Mouse (Mus musculus) MEL (cell line): ENCODE measurements around the gene 1600012H06Rik. TPM values are rescaled to one million over a fixed set of nuclear protein-coding genes. Genes with fewer than 3 reads are reported as not detected.

Source experiments
- DNase-seq: peaks from one replicate; pipeline ENCODE4 v3.0.0; 2011; ENCODE audit warnings: low read depth, low spot score
- H3K27ac ChIP-seq: 2 replicates; pipeline ENCODE4 v1.5.1; 2012; ENCODE audit warnings: low read depth, mild to moderate bottlenecking, control low read depth, low read length, moderate library complexity; ENCODE audit not compliant: control insufficient read depth
- H3K27me3 ChIP-seq, 2 experiments: fragments of 150-350 bp in 1 of 2; sonication (generic) in 1 of 2; 2 replicates each; pipeline ENCODE4 v1.6.1; 2012; ENCODE audit warnings: low read length in 2 of 2, mild to moderate bottlenecking in 2 of 2, improper control_type of control experiment in 1 of 2, moderate library complexity in 1 of 2; ENCODE audit not compliant: insufficient read depth in 2 of 2, control insufficient read depth in 1 of 2
- H3K36me3 ChIP-seq, 2 experiments: 2 replicates each; pipeline ENCODE4 v1.6.1; 2012 to 2014; ENCODE audit warnings: low read length in 2 of 2, improper control_type of control experiment in 1 of 2, inconsistent platforms in 1 of 2, mild to moderate bottlenecking in 1 of 2; ENCODE audit not compliant: insufficient read depth in 2 of 2, control insufficient read depth in 1 of 2
- H3K4me1 ChIP-seq, 2 experiments: fragments of 150-350 bp in 1 of 2; sonication (generic) in 1 of 2; 2 replicates each; pipeline ENCODE4 v1.6.1; 2012; ENCODE audit warnings: low read length in 2 of 2, improper control_type of control experiment in 1 of 2, mild to moderate bottlenecking in 1 of 2; ENCODE audit not compliant: insufficient read depth in 2 of 2, control insufficient read depth in 1 of 2
- H3K4me3 ChIP-seq, 2 experiments: fragments of 150-350 bp in 1 of 2; sonication (generic) in 1 of 2; 2 replicates each; pipeline ENCODE4 v1.5.1; 2012; ENCODE audit warnings: low read depth in 2 of 2, low read length in 2 of 2, mild to moderate bottlenecking in 2 of 2, moderate library complexity in 2 of 2, control low read depth in 1 of 2, improper control_type of control experiment in 1 of 2; ENCODE audit not compliant: control insufficient read depth in 1 of 2, insufficient read depth in 1 of 2
- H3K79me2 ChIP-seq: 2 replicates; pipeline ENCODE4 v1.6.1; 2012; ENCODE audit warnings: mild to moderate bottlenecking, low read length, moderate library complexity; ENCODE audit not compliant: control insufficient read depth, poor library complexity, insufficient read depth
- H3K9ac ChIP-seq: 2 replicates; pipeline ENCODE4 v1.6.1; 2012; ENCODE audit warnings: low read depth, mild to moderate bottlenecking, control low read depth, low read length, moderate library complexity; ENCODE audit not compliant: control insufficient read depth, poor library complexity, severe bottlenecking
- H3K9me3 ChIP-seq: fragments of 150-350 bp; sonication (generic); replicated peaks from 2 replicates; pipeline ENCODE4 v1.6.1; 2012; ENCODE audit warnings: mild to moderate bottlenecking, low read length, improper control_type of control experiment, moderate library complexity; ENCODE audit not compliant: insufficient read depth
- BHLHE40 ChIP-seq: IDR thresholded peaks from 2 replicates; pipeline ENCODE4 v1.6.1; 2012; ENCODE audit warnings: low read depth, mild to moderate bottlenecking, inconsistent platforms, low read length, improper control_type of control experiment, borderline replicate concordance
- CHD1 ChIP-seq: IDR thresholded peaks from 2 replicates; pipeline ENCODE4 v1.6.1; 2012; ENCODE audit warnings: low read depth, mild to moderate bottlenecking, inconsistent platforms, low read length, improper control_type of control experiment
- CHD2 ChIP-seq: IDR thresholded peaks from 2 replicates; pipeline ENCODE4 v1.6.1; 2011; ENCODE audit warnings: low read length, improper control_type of control experiment
- CTCF ChIP-seq, 3 experiments: IDR thresholded peaks in 2 of 3; conservative IDR thresholded peaks in 1 of 3; 2 replicates each; pipeline ENCODE4 v1.5.1; 2011 to 2012; ENCODE audit warnings: low read length in 3 of 3, low read depth in 2 of 3, mild to moderate bottlenecking in 2 of 3, improper control_type of control experiment in 1 of 3, inconsistent platforms in 1 of 3, mixed read lengths in 1 of 3, moderate library complexity in 1 of 3; ENCODE audit not compliant: control insufficient read depth in 1 of 3, insufficient read depth in 1 of 3, poor library complexity in 1 of 3, severe bottlenecking in 1 of 3
- E2F4 ChIP-seq: IDR thresholded peaks from 2 replicates; pipeline ENCODE4 v1.6.1; 2011; ENCODE audit warnings: low read depth, low read length, improper control_type of control experiment, borderline replicate concordance
- EP300 ChIP-seq, 2 experiments: IDR thresholded peaks; 2 replicates each; pipeline ENCODE4 v1.6.1; 2011; ENCODE audit warnings: improper control_type of control experiment in 2 of 2, low read length in 2 of 2, low read depth in 1 of 2, mild to moderate bottlenecking in 1 of 2
- ETS1 ChIP-seq: IDR thresholded peaks from 2 replicates; pipeline ENCODE4 v1.6.1; 2012; ENCODE audit warnings: low read depth, mild to moderate bottlenecking, inconsistent platforms, low read length, improper control_type of control experiment, moderate library complexity
- GABPA ChIP-seq: IDR thresholded peaks from 2 replicates; pipeline ENCODE4 v1.6.1; 2012; ENCODE audit warnings: low read depth, mild to moderate bottlenecking, inconsistent platforms, low read length, improper control_type of control experiment, moderate library complexity
- GATA1 ChIP-seq: IDR thresholded peaks from 2 replicates; pipeline ENCODE4 v1.6.1; 2011; ENCODE audit warnings: low read depth, low read length, improper control_type of control experiment
- KAT2A ChIP-seq: conservative IDR thresholded peaks from 2 replicates; pipeline ENCODE4 v1.6.1; 2012; ENCODE audit warnings: low read depth, low read length, improper control_type of control experiment, inconsistent platforms
- MAX ChIP-seq: IDR thresholded peaks from 2 replicates; pipeline ENCODE4 v1.6.1; 2011; ENCODE audit warnings: low read length, improper control_type of control experiment
- MAZ ChIP-seq: IDR thresholded peaks from 2 replicates; pipeline ENCODE4 v1.6.1; 2012; ENCODE audit warnings: low read depth, mild to moderate bottlenecking, inconsistent platforms, low read length, improper control_type of control experiment
- MEF2A ChIP-seq: IDR thresholded peaks from 2 replicates; pipeline ENCODE4 v1.6.1; 2014; ENCODE audit warnings: low read depth, mild to moderate bottlenecking, inconsistent platforms, low read length, improper control_type of control experiment; ENCODE audit not compliant: poor library complexity, insufficient replicate concordance, severe bottlenecking; ENCODE audit errors: extremely low read depth
- MXI1 ChIP-seq: IDR thresholded peaks from 2 replicates; pipeline ENCODE4 v1.6.1; 2011; ENCODE audit warnings: mild to moderate bottlenecking, low read depth, low read length, improper control_type of control experiment
- MYB ChIP-seq: IDR thresholded peaks from 2 replicates; pipeline ENCODE4 v1.6.1; 2011; ENCODE audit warnings: mild to moderate bottlenecking, low read depth, low read length, improper control_type of control experiment
- MYC ChIP-seq: IDR thresholded peaks from 2 replicates; pipeline ENCODE4 v1.6.1; 2011; ENCODE audit warnings: low read depth, mild to moderate bottlenecking, low read length, improper control_type of control experiment, moderate library complexity
- NELFE ChIP-seq: IDR thresholded peaks from 2 replicates; pipeline ENCODE4 v1.6.1; 2011; ENCODE audit warnings: low read depth, low read length, improper control_type of control experiment
- RAD21 ChIP-seq: IDR thresholded peaks from 2 replicates; pipeline ENCODE4 v1.6.1; 2011; ENCODE audit warnings: mild to moderate bottlenecking, low read depth, low read length, improper control_type of control experiment
- SIN3A ChIP-seq: IDR thresholded peaks from 2 replicates; pipeline ENCODE4 v1.6.1; 2012; ENCODE audit warnings: low read length, improper control_type of control experiment, inconsistent platforms
- SMC3 ChIP-seq: IDR thresholded peaks from 2 replicates; pipeline ENCODE4 v1.6.1; 2011; ENCODE audit warnings: low read depth, low read length, improper control_type of control experiment
- TCF12 ChIP-seq: IDR thresholded peaks from 2 replicates; pipeline ENCODE4 v1.6.1; 2014; ENCODE audit warnings: low read depth, mild to moderate bottlenecking, inconsistent platforms, low read length, improper control_type of control experiment, moderate library complexity
- USF2 ChIP-seq, 2 experiments: IDR thresholded peaks; 2 replicates each; pipeline ENCODE4 v1.6.1; 2011 to 2012; ENCODE audit warnings: improper control_type of control experiment in 2 of 2, low read length in 2 of 2, borderline replicate concordance in 1 of 2, inconsistent platforms in 1 of 2, low read depth in 1 of 2, mild to moderate bottlenecking in 1 of 2; ENCODE audit not compliant: insufficient read depth in 1 of 2
- ZC3H11A ChIP-seq: IDR thresholded peaks from 2 replicates; pipeline ENCODE4 v1.6.1; 2012; ENCODE audit warnings: low read depth, mild to moderate bottlenecking, inconsistent platforms, low read length, improper control_type of control experiment
- ZMIZ1 ChIP-seq: IDR thresholded peaks from 2 replicates; pipeline ENCODE4 v1.6.1; 2012; ENCODE audit warnings: low read depth, mild to moderate bottlenecking, inconsistent platforms, low read length, improper control_type of control experiment, moderate library complexity
- ZNF384 ChIP-seq: IDR thresholded peaks from 2 replicates; pipeline ENCODE4 v1.6.1; 2012; ENCODE audit warnings: low read depth, mild to moderate bottlenecking, inconsistent platforms, low read length, improper control_type of control experiment
- polyA plus RNA-seq, 2 experiments: library from polyadenylated mRNA; stranded (reverse) in 1 of 2; unstranded in 1 of 2; fragments of >175 nt in 1 of 2; fragments of >200 nt in 1 of 2; gene quantifications; 2 replicates each; pipeline versions ENCODE4 v1.2.1 to v1.2.4; 2012; ENCODE audit warnings: low replicate concordance in 2 of 2, low read depth in 1 of 2; ENCODE audit not compliant: insufficient read length in 2 of 2, insufficient read depth in 1 of 2, missing spikeins in 1 of 2
- total RNA-seq: library from RNA; depleted of rRNA; stranded (reverse); fragments of 300-350 nt; gene quantifications from 2 replicates; pipeline ENCODE4 v1.2.3, GENCODE M21; 2012

1600012H06Rik gene
- total and polyA plus RNA-seq, 3 experiments: 5.0 to 6.5 TPM; not detected in 1

DNA sequence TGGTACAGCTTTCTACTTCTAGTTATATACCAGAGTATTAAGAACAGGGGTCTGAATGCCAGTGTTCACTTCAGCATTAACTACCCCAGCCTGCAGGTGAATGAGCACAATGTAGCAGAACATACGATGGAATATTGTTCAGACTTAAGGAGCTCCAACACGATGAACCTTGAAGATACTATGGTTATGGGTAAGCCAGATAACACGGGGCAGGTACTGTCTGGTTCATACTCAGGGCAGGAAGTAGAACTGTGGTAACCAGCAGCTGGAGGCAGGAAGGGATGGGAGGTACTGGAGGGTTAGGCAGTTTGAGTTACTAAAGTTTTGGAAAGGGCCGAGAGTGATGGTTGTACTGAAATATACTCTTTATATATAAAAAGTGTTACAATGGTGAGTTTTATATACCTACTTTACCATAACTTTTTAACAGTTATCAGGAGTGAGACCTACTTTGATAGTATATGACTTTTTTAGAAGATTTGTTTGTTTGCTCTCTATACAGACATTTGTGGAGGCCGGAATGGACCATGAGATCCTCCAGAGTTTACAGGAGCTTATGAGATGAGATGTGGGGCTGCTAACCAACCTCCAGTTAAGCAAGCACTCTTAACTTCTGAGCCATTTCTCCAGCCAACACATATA is 15.8 kb downstream of the 1600012H06Rik start:
- peak overlapping the region; percentile 19 to 71; a peak in 3 of 4 replicates for H3K4me3 ChIP-seq
- peak overlapping the region; percentile 27 for H3K27ac ChIP-seq
- peak overlapping the region; percentile 49 for H3K9ac ChIP-seq
- peaks cover 41% of the 10 kb centered on the region in 2 experiments for H3K36me3 ChIP-seq
- no peaks in the 10 kb centered on the region for H3K27me3 ChIP-seq
- no peak for TF ChIP-seq MEF2A
- TF ChIP-seq RAD21: no peak
- no peak for TF ChIP-seq USF2 (IDR thresholded peaks at IDR 0.05; ENCODE audit: borderline replicate concordance in 1 of 2, insufficient read depth in 1 of 2, low read depth in 1 of 2, low read length in 2 of 2)
- no peak for TF ChIP-seq KAT2A
- TF ChIP-seq CTCF (IDR thresholded peaks at IDR 0.05 in 2 of 3, conservative IDR thresholded peaks at IDR 0.05 in 1 of 3; ENCODE audit: control insufficient read depth in 1 of 3, insufficient read depth in 1 of 3, low read depth in 2 of 3, low read length in 3 of 3, poor library complexity in 1 of 3, severe bottlenecking in 1 of 3): no peak
- no peak for TF ChIP-seq E2F4
- TF ChIP-seq MYB: no peak
- TF ChIP-seq MYC: no peak
- no peak for TF ChIP-seq BHLHE40
- TF ChIP-seq MAX: no peak
- no peak for TF ChIP-seq GABPA
- TF ChIP-seq GATA1: no peak
- no peak for TF ChIP-seq MXI1
- no peak for TF ChIP-seq CHD2
- no peak for TF ChIP-seq ZC3H11A
- no peak for TF ChIP-seq SMC3
- TF ChIP-seq CHD1: peak; percentile 58; the same call in 1 of the 2 replicates
- no peak for TF ChIP-seq MAZ
- TF ChIP-seq ETS1: 0 out of 2 replicates have a peak, but pooled peaks have one; percentile 24
- TF ChIP-seq ZNF384: no peak
- peak; percentile 30 to 33; a peak in 1 of 4 replicates for TF ChIP-seq EP300 (IDR thresholded peaks at IDR 0.05; ENCODE audit: low read depth in 1 of 2, low read length in 2 of 2)
- TF ChIP-seq ZMIZ1: no peak
- no peak for TF ChIP-seq TCF12
- peak; percentile 29 for TF ChIP-seq SIN3A
- TF ChIP-seq NELFE: no peak
- H3K79me2 ChIP-seq: peaks cover 36% of the 10 kb centered on the region
- DNase-seq: peak; percentile 59
- no peaks in the 10 kb centered on the region for H3K9me3 ChIP-seq
- H3K4me1 ChIP-seq: peaks cover 12 to 24% of the 10 kb centered on the region in 2 experiments
